Mouse (Mus musculus): ENCODE measurements around the gene Ankrd9. TPM values are rescaled to one million over a fixed set of nuclear protein-coding genes. Genes with fewer than 3 reads are reported as not detected.

The Ankrd9 gene
- polyA plus RNA-seq, 1 experiment from 2014 or later: 14.8 TPM

GRCm38 (mm10) chr12:111000956-111001355 is 22.1 kb upstream of the Ankrd9 start:
- H3K27me3 ChIP-seq (ENCODE audit: insufficient read depth, poor library complexity, severe bottlenecking): no peaks in the 10 kb centered on the region

GRCm38 (mm10) chr12:110999820-111000219 is 21.0 kb upstream of the Ankrd9 start:
- Histone ChIP-seq H3K4me3 (no peak overlapping the region), H3K27me3 (ENCODE audit: insufficient read depth, poor library complexity, severe bottlenecking) (no peaks in the 10 kb centered on the region), H3K36me3 (no peaks in the 10 kb centered on the region), H3K27ac (no peak overlapping the region), H3K4me1 (peaks cover under 1% of the 10 kb centered on the region; the same call in 1 of the 2 replicates), H3K9me3 (peaks cover 3% of the 10 kb centered on the region)
- 63% methylated on average over 2 of the region's 2 CpGs for WGBS
- DNase-seq (ENCODE audit: low spot score): no peak

More at GRCm38 (mm10) chr12:111000956-111001355, 22.1 kb upstream of the Ankrd9 start:
- Histone ChIP-seq H3K9me3 (peaks cover 3% of the 10 kb centered on the region), H3K4me3 (no peak overlapping the region), H3K36me3 (no peaks in the 10 kb centered on the region), H3K4me1 (peaks cover 11% of the 10 kb centered on the region; the same call in 1 of the 2 replicates), H3K27ac (no peak overlapping the region)
- no peak for DNase-seq (ENCODE audit: low spot score)
- WGBS: 83% methylated on average over 7 of the region's 7 CpGs

DNA sequence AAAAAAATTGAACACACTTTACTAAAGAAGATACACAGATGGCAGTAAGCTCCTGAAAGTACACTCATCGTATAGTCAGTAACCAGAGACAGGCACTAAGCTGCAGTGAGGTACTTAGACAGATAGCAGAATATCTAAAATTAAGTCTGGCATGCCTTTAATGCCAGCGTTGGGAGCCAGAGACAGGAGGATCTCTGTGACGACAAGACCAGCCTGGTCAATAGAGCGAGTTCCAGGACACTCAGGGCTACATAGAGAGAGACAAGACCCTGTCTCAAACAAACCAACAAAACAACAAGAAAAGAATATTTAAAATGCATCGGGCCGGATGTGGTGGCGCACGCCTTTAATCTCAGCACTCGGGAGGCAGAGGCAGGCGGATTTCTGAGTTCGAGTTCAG is 19.3 kb upstream of the Ankrd9 start:
- H3K9me3 ChIP-seq: peaks cover 3% of the 10 kb centered on the region
- no peak for DNase-seq (ENCODE audit: low spot score)
- H3K27ac ChIP-seq: no peak overlapping the region
- H3K36me3 ChIP-seq: no peaks in the 10 kb centered on the region
- no peak overlapping the region for H3K4me3 ChIP-seq
- WGBS: 91% methylated on average over 11 of the region's 11 CpGs
- H3K4me1 ChIP-seq: peaks cover 7% of the 10 kb centered on the region
- no peaks in the 10 kb centered on the region for H3K27me3 ChIP-seq (ENCODE audit: insufficient read depth, poor library complexity, severe bottlenecking)

DNA sequence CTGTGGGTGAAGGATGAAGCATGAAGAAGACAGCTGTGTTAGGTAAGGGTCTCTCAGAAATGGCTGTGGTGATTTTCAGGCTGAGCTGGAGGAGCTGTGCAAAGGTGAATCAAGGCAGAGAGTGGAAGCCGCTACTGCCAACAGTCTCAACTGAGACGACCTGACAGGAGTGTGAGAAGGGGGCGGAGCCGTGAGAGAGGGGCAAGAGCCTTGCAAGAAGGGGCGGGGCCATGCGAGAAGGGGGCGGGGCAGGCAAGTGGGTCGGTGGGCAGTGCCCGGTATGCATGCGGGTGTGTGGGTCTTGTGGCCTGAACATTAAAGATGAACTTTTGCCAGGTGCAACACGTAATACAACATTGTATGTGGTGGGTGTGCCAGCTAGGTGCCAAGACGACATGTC is 15.8 kb upstream of the Ankrd9 start:
- H3K36me3 ChIP-seq: no peaks in the 10 kb centered on the region
- WGBS: 30% methylated on average over 12 of the region's 12 CpGs
- no peak overlapping the region for H3K4me3 ChIP-seq
- peaks cover 3% of the 10 kb centered on the region for H3K9me3 ChIP-seq
- no peaks in the 10 kb centered on the region for H3K27me3 ChIP-seq (ENCODE audit: insufficient read depth, poor library complexity, severe bottlenecking)
- H3K4me1 ChIP-seq: peaks cover 25% of the 10 kb centered on the region
- no peak for DNase-seq (ENCODE audit: low spot score)
- no peak overlapping the region for H3K27ac ChIP-seq

DNA sequence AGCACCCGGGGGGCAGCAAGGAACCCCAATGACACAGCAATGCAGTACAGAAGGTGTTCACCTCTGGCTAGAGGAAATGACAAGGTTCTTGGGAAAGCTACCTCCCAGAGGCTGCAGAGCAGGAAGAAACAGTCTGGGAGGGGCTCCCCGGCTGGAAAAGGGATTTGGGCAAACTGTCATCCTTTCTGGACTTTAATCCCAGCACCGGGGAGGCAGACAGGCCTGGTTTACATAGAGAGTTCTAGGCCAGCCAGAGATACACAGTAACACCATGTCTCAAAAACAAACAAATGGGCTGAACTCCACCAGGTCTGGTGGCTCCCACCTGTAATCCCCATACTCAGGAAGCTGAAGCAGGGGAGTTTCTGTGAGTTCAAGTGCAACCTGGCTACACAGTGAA is 14.4 kb upstream of the Ankrd9 start:
- Histone ChIP-seq H3K27me3 (ENCODE audit: insufficient read depth, poor library complexity, severe bottlenecking) (no peaks in the 10 kb centered on the region), H3K36me3 (no peaks in the 10 kb centered on the region), H3K4me3 (no peak overlapping the region), H3K9me3 (peaks cover 3% of the 10 kb centered on the region; the same call in 1 of the 2 replicates), H3K4me1 (peaks cover 25% of the 10 kb centered on the region), H3K27ac (peak overlapping the region; percentile 87; the same call in 1 of the 2 replicates)
- WGBS: 81% methylated on average over 3 of the region's 3 CpGs
- DNase-seq (ENCODE audit: low spot score): no peak

DNA sequence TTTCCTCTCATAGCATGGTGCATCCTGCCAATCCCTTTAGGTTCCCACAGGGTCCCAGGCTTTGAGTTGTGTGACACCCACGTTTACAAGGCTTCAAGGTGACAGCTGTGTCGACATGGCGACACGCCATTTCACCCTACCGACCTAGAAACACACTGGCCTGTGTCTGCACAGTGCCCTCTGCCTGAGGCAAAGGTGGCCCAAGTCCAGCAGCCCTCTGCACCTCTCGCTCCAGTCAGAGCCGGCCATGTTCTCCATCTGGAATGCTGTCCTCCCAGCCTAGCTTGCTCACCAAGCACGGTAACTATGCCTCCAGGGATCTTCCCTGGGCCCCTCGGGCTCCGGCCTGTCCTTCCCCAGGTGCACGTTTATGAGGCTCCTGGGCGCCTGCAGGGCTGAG is 13.9 kb upstream of the Ankrd9 start:
- H3K9me3 ChIP-seq: peaks cover under 1% of the 10 kb centered on the region; the same call in 1 of the 2 replicates
- H3K27me3 ChIP-seq (ENCODE audit: insufficient read depth, poor library complexity, severe bottlenecking): no peaks in the 10 kb centered on the region
- WGBS: 86% methylated on average over 12 of the region's 12 CpGs
- no peak for DNase-seq (ENCODE audit: low spot score)
- peak overlapping the region; percentile 87 for H3K27ac ChIP-seq
- H3K4me1 ChIP-seq: peaks cover 25% of the 10 kb centered on the region
- H3K4me3 ChIP-seq: peak overlapping the region; percentile 67
- no peaks in the 10 kb centered on the region for H3K36me3 ChIP-seq

- H3K9me3 ChIP-seq: no peaks in the 10 kb centered on the region
- H3K27ac ChIP-seq: peak overlapping the region; percentile 87
- no peaks in the 10 kb centered on the region for H3K36me3 ChIP-seq
- under 1% methylated on average over 24 of the region's 24 CpGs for WGBS
- H3K4me1 ChIP-seq: peaks cover 25% of the 10 kb centered on the region
- no peaks in the 10 kb centered on the region for H3K27me3 ChIP-seq (ENCODE audit: insufficient read depth, poor library complexity, severe bottlenecking)
- H3K4me3 ChIP-seq: peak overlapping the region; percentile 67
- peak; percentile 96 for DNase-seq (ENCODE audit: low spot score)
Observed at GRCm38 (mm10) chr12:110992128-110992553, 13.3 kb upstream of the Ankrd9 start.

DNA sequence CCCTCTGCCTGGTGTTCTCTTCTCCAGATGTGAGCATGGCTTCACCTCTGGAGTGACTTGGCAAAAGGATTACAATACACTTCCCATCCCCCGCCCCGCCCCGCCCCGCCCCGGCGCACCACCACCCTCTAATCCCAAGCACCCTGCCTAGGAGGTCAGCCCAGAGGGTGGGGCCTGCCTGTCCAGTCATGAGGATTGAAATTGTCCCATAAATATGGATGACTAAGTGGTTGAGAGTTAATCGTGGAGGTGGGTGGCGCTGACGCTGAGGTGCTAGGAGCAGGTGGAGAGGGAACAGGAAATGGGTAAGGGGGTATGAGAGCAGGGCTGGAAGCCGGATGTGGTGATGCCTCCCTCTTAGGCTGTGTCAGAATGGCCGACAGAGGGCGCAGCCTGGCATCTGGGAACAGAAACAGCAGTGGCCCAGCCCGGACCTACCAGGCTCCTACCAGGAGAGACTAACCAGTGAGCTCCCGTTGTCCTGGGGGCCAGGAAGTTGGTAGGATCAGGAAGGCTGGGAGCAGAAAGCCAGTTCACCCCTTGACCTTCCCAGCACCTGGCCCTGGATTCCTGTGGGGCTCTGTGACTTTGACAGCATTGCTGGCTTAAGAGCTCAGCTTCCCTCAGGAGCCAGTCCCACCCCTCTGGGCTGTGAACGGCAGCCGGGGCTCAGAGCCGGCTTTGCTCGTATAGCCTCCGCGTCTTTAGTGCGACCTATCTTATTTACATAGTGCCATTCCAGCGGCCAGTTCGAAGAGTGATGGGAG is 12.7 kb upstream of the Ankrd9 start:
- peak overlapping the region; percentile 87 for H3K27ac ChIP-seq
- WGBS: 2% methylated on average over 23 of the region's 23 CpGs
- peak; percentile 95 for DNase-seq (ENCODE audit: low spot score)
- peak overlapping the region; percentile 67 for H3K4me3 ChIP-seq
- H3K36me3 ChIP-seq: no peaks in the 10 kb centered on the region
- no peaks in the 10 kb centered on the region; the same call in 1 of the 2 replicates for H3K27me3 ChIP-seq (ENCODE audit: insufficient read depth, poor library complexity, severe bottlenecking)
- no peaks in the 10 kb centered on the region for H3K9me3 ChIP-seq
- H3K4me1 ChIP-seq: peaks cover 28% of the 10 kb centered on the region

- DNase-seq (ENCODE audit: low spot score): no peak
- peaks cover 28% of the 10 kb centered on the region for H3K4me1 ChIP-seq
- no peak overlapping the region for H3K27ac ChIP-seq
- H3K36me3 ChIP-seq: no peaks in the 10 kb centered on the region
- WGBS: 85% methylated on average over 7 of the region's 7 CpGs
- no peaks in the 10 kb centered on the region; the same call in 1 of the 2 replicates for H3K27me3 ChIP-seq (ENCODE audit: insufficient read depth, poor library complexity, severe bottlenecking)
- H3K9me3 ChIP-seq: no peaks in the 10 kb centered on the region
- H3K4me3 ChIP-seq: no peak overlapping the region
Observed at GRCm38 (mm10) chr12:110990500-110990899, 11.7 kb upstream of the Ankrd9 start.

DNA sequence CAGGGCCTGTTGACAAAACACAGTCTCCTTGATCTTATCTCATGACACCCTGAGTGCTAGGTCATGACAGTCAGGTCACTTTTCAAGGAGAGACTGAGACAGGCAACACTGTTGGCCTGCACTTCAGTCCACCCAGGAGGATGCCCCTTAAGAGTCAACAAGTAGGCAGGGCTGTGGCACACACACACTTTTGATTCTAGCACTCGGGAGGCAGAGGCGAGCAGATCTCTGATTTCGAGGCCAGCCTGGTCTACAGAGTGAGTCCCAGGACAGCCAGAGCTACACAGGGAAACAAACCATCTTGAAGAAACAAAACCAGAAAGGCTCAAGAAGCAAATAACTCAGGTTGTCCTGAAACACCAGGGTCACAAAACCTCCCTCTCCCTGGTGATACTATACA is 10.6 kb upstream of the Ankrd9 start:
- Histone ChIP-seq H3K27ac (no peak overlapping the region), H3K4me1 (peaks cover 26% of the 10 kb centered on the region), H3K4me3 (no peak overlapping the region), H3K27me3 (ENCODE audit: insufficient read depth, poor library complexity, severe bottlenecking) (no peaks in the 10 kb centered on the region; the same call in 1 of the 2 replicates), H3K9me3 (no peaks in the 10 kb centered on the region), H3K36me3 (no peaks in the 10 kb centered on the region)
- no peak for DNase-seq (ENCODE audit: low spot score)
- WGBS: 86% methylated on average over 3 of the region's 3 CpGs

DNA sequence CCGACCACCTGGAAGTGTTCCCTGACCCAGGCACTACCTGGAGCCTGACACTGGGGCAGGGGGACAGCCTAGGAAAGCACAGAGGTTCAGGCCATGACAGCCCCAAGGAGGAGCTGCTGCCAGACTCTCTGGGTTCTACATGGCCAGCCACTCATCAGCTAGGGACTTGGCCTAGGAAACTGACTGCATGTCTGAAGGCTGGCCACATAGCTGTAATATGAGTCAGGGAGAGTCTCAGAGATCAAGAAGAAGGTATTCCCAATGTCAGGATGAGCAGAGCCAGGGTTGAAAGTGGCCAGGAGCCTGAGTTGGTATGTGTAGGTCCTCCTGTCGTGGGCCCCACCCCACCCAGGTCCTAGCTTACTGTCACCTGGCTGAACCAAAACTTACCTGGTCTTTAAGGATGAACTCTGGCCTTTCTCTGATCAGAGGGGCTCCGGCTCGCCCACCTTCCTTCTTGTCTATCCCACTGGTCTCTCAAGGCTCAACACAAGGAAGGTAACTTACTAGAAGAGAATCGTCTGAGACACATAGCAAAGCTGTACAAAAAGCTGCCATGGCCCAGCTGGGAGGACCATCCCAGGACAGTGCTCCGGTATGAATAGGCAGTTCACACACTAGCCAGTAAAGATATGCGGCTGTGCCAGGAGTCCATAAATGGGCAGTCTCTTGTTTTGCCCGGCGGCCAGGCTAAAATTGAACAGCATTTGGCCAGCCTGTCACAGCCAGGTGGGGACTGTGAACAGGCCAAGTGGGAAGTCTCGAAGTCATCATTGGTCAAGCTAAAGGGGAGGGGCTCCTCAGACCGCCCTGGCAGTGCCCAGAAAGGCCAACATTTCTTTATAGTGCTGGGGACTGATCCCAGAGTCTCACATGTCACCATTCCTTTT is 7.9 kb upstream of the Ankrd9 start:
- Histone ChIP-seq H3K36me3 (no peaks in the 10 kb centered on the region), H3K27me3 (ENCODE audit: insufficient read depth, poor library complexity, severe bottlenecking) (no peaks in the 10 kb centered on the region; the same call in 1 of the 2 replicates), H3K27ac (no peak overlapping the region), H3K4me3 (no peak overlapping the region), H3K4me1 (peaks cover 23% of the 10 kb centered on the region), H3K9me3 (no peaks in the 10 kb centered on the region)
- no peak for DNase-seq (ENCODE audit: low spot score)
- WGBS: 83% methylated on average over 11 of the region's 11 CpGs

DNA sequence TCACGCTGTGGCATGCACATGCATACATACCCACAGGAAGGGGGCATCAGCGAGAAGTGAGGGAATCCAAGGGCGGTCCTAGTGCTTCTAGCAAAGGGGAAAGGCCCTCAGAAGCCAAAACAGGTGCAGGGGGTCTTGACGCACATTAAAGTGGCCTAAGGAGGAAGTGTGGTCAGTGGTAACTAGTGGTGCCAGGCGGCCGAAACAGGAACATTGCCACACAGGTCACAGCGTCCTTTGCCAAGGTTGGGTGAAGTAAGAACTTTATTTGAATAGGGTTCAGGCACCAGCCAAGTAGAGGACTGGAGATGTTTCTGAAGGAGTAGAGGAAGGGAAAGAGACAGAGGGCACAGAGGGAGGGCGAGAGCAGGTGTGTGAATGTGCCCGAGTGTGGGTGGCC is 6.3 kb upstream of the Ankrd9 start:
- no peak for DNase-seq (ENCODE audit: low spot score)
- H3K36me3 ChIP-seq: no peaks in the 10 kb centered on the region
- H3K27ac ChIP-seq: no peak overlapping the region
- no peaks in the 10 kb centered on the region for H3K9me3 ChIP-seq
- no peak overlapping the region for H3K4me3 ChIP-seq
- peaks cover 16% of the 10 kb centered on the region for H3K4me1 ChIP-seq
- no peaks in the 10 kb centered on the region; the same call in 1 of the 2 replicates for H3K27me3 ChIP-seq (ENCODE audit: insufficient read depth, poor library complexity, severe bottlenecking)
- 78% methylated on average over 9 of the region's 9 CpGs for WGBS

DNA sequence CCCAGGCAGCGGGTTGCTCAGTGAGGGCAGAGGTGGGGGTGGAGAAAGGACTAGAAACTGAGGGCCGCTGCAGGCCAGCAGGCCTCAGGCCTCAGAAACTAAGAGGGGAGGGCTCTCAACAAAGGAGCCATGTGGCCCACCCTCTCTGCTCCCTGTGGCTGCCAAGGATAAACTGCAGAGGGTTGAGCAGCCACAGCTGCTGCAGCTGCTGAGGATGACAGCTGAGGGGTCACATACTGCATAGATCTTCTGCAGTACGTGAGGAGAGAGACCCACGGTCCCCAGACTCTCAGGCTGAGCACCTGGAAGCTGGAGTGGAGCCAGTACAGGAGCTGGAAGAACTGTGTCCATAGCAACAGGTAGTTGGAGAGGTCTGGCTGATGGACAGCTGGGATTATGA is 5.8 kb upstream of the Ankrd9 start:
- Histone ChIP-seq H3K4me1 (peaks cover 16% of the 10 kb centered on the region), H3K36me3 (no peaks in the 10 kb centered on the region), H3K4me3 (no peak overlapping the region), H3K9me3 (no peaks in the 10 kb centered on the region), H3K27ac (peak overlapping the region; percentile 42; the same call in 1 of the 2 replicates), H3K27me3 (ENCODE audit: insufficient read depth, poor library complexity, severe bottlenecking) (no peaks in the 10 kb centered on the region; the same call in 1 of the 2 replicates)
- WGBS: 67% methylated on average over 4 of the region's 4 CpGs
- DNase-seq (ENCODE audit: low spot score): no peak
